Mouse (Mus musculus) left cerebral cortex, postnatal 14 days (tissue): Measurements from ENCODE around the gene Abca2. TPM values are rescaled to one million over a fixed set of nuclear protein-coding genes. Genes with fewer than 3 reads are reported as not detected.

Experiments used
- DNase-seq, 2 experiments: peaks; one replicate each; pipeline ENCODE4 v3.0.0; 2021 to 2022; ENCODE audit warnings: low spot score in 2 of 2, mixed read lengths in 1 of 2
- intact Hi-C: fragments of 180-260 bp; cut with DNase I; formaldehyde crosslinking; loops from one replicate; pipeline ENCODE4 v1.15.1; 2025
- microRNA-seq, 2 experiments: library from miRNA; unstranded; fragments of <30 nt; microRNA quantifications; one replicate each; pipeline ENCODE4 v1.2.0; 2022
- total RNA-seq, 2 experiments: library from RNA; stranded (reverse); gene quantifications; 2 replicates each; pipeline ENCODE4 v1.2.3; 2021

The Abca2 gene
- total RNA-seq, 2 experiments from 2014 or later = 137 to 152 TPM

- no peak for DNase-seq
- intact Hi-C loops = no loop called here
These were observed 52.0 kb downstream of the Abca2 start for GRCm38 (mm10) chr2:25480541-25480940.

GRCm38 (mm10) chr2:25482969-25483368, 54.5 kb downstream of the Abca2 start:
- DNase-seq = no peak
- intact Hi-C loops = no loop called here

- DNase-seq = no peak
- intact Hi-C loops = no loop called here
These were observed 56.6 kb downstream of the Abca2 start for GRCm38 (mm10) chr2:25484901-25485647.

- intact Hi-C loops = no loop called here
- DNase-seq = no peak
These were observed 59.6 kb downstream of the Abca2 start for GRCm38 (mm10) chr2:25487965-25488670.

- intact Hi-C loops = no loop called here
- DNase-seq = no peak
These were observed 60.2 kb downstream of the Abca2 start for GRCm38 (mm10) chr2:25488671-25489068.

- no peak for DNase-seq
- intact Hi-C loops = no loop called here
These were observed 64.5 kb downstream of the Abca2 start for GRCm38 (mm10) chr2:25492988-25493387.

- intact Hi-C loops = no loop called here
- no peak for DNase-seq
These were observed 65.0 kb downstream of the Abca2 start, which contains the start of gene Lcn12 for GRCm38 (mm10) chr2:25493476-25493961. Lcn12 (minus strand) TSS chr2:25493911.

GRCm38 (mm10) chr2:25496462-25496861, 68.0 kb downstream of the Abca2 start:
- peak in 1 of 2 experiments; percentile 43 for DNase-seq
- intact Hi-C loops = loop anchor here (5.0 kb wide), 2 partner anchors 34 to 69 kb away; partner anchors contain the start of genes Abca2 and Paxx

Small RNAs within 50 kb of the gene (microRNA-seq; reads per million reads assigned to microRNA genes)
- gene Mir3087 = 6.1 to 6.6 reads per million in 2 experiments

Other genes starting within 250 kb of the Abca2 start
- gene Nrarp, start 247.9 kb upstream of the Abca2 start, total RNA-seq = 10 to 100 TPM; 38.6 to 44.9 TPM
- gene Tor4a, start 231.8 kb upstream of the Abca2 start, total RNA-seq = 1 to 10 TPM; 1.7 to 2.6 TPM
- 10 to 100 TPM; 49.9 to 52.1 TPM for gene Nelfb, start 217.2 kb upstream of the Abca2 start, total RNA-seq
- under 1 TPM; 0.27 to 0.44 TPM for gene Stpg3, start 214.1 kb upstream of the Abca2 start, total RNA-seq
- not detected for gene Fam166a, start 210.0 kb upstream of the Abca2 start, total RNA-seq
- gene Tubb4b, start 204.0 kb upstream of the Abca2 start, total RNA-seq = 100 to 1,000 TPM; 478 to 505 TPM
- gene Slc34a3, start 194.3 kb upstream of the Abca2 start, total RNA-seq = not detected
- not detected for gene Rnf224, start 191.9 kb upstream of the Abca2 start, total RNA-seq
- 100 to 1,000 TPM; 220 to 242 TPM for gene Rnf208, start 186.4 kb upstream of the Abca2 start, total RNA-seq
- gene Cysrt1, start 186.3 kb upstream of the Abca2 start, total RNA-seq = under 1 TPM in 1 of 2 experiments, not detected in 1; 0.79 TPM
- 1 to 10 TPM; 2.3 to 2.8 TPM for gene AL732309.1, start 181.8 kb upstream of the Abca2 start, total RNA-seq
- 10 to 100 TPM; 35.3 to 41.3 TPM for gene Tmem203, start 173.3 kb upstream of the Abca2 start, total RNA-seq
- 10 to 100 TPM; 14.2 to 15.7 TPM for gene Tprn, start 166.1 kb upstream of the Abca2 start, total RNA-seq
- gene Ssna1, start 156.3 kb upstream of the Abca2 start, total RNA-seq = 10 to 100 TPM; 70.9 to 72.1 TPM
- gene Anapc2, start 156.2 kb upstream of the Abca2 start, total RNA-seq = 10 to 100 TPM; 69.8 to 73.2 TPM
- gene Tmem210, start 140.6 kb upstream of the Abca2 start, total RNA-seq = not detected
- gene Lrrc26, start 138.8 kb upstream of the Abca2 start, total RNA-seq = not detected
- 100 to 1,000 TPM; 477 to 493 TPM for gene Grin1, start 109.5 kb upstream of the Abca2 start, total RNA-seq
- gene Man1b1, start 96.4 kb upstream of the Abca2 start, total RNA-seq = 10 to 100 TPM; 57.2 to 59.0 TPM
- gene Dpp7, start 72.3 kb upstream of the Abca2 start, total RNA-seq = 10 to 100 TPM; 28.0 to 31.6 TPM
- gene Uap1l1, start 63.0 kb upstream of the Abca2 start, total RNA-seq = 10 to 100 TPM; 12.2 to 14.8 TPM
- 1 to 10 TPM; 6.2 to 7.0 TPM for gene Sapcd2, start 56.4 kb upstream of the Abca2 start, total RNA-seq
- gene Entpd2, start 32.8 kb upstream of the Abca2 start, total RNA-seq = 10 to 100 TPM; 14.7 to 17.5 TPM
- 100 to 1,000 TPM; 366 to 370 TPM for gene Npdc1, start 29.4 kb upstream of the Abca2 start, total RNA-seq
- gene Fut7, start 5.4 kb upstream of the Abca2 start, total RNA-seq = under 1 TPM; 0.26 to 0.27 TPM
- 1 to 10 TPM in 1 of 2 experiments, under 1 TPM in 1; 0.59 to 1.2 TPM for gene Clic3, start 28.1 kb downstream of the Abca2 start, total RNA-seq
- 10 to 100 TPM; 64.1 to 66.3 TPM for gene Paxx, start 32.4 kb downstream of the Abca2 start, total RNA-seq
- 1,000 to 10,000 TPM; 1,462 to 1,765 TPM for gene Ptgds, start 41.3 kb downstream of the Abca2 start, total RNA-seq
- not detected for gene Lcn12, start 65.2 kb downstream of the Abca2 start, total RNA-seq
- 100 to 1,000 TPM; 141 to 142 TPM for gene Fbxw5, start 72.0 kb downstream of the Abca2 start, total RNA-seq
- gene C8g, start 73.0 kb downstream of the Abca2 start, total RNA-seq = 1 to 10 TPM in 1 of 2 experiments, under 1 TPM in 1; 0.59 to 1.6 TPM
- gene Traf2, start 118.2 kb downstream of the Abca2 start, total RNA-seq = 1 to 10 TPM; 9.1 to 9.5 TPM
- 100 to 1,000 TPM; 190 to 202 TPM for gene Edf1, start 129.1 kb downstream of the Abca2 start, total RNA-seq
- 1 to 10 TPM; 1.8 to 2.1 TPM for gene Mamdc4, start 146.1 kb downstream of the Abca2 start, total RNA-seq
- 100 to 1,000 TPM in 1 of 2 experiments, 10 to 100 TPM in 1; 93.5 to 105 TPM for gene Phpt1, start 146.5 kb downstream of the Abca2 start, total RNA-seq
- 100 to 1,000 TPM; 123 to 129 TPM for gene Ajm1, start 153.1 kb downstream of the Abca2 start, total RNA-seq
- gene Rabl6, start 179.8 kb downstream of the Abca2 start, total RNA-seq = 100 to 1,000 TPM; 117 to 118 TPM
- gene Ccdc183, start 189.0 kb downstream of the Abca2 start, total RNA-seq = not detected
- 10 to 100 TPM; 27.2 to 27.7 TPM for gene Tmem141, start 193.3 kb downstream of the Abca2 start, total RNA-seq
- 1 to 10 TPM in 1 of 2 experiments, under 1 TPM in 1; 0.72 to 1.1 TPM for gene Fcna, start 199.3 kb downstream of the Abca2 start, total RNA-seq
- gene Lcn8, start 224.4 kb downstream of the Abca2 start, total RNA-seq = not detected
- not detected for gene Lcn5, start 229.2 kb downstream of the Abca2 start, total RNA-seq
- gene Lcn6, start 248.1 kb downstream of the Abca2 start, total RNA-seq = not detected